Mouse (Mus musculus) lung, embryonic 14.5 days (tissue): ENCODE results near the gene Atcay. TPM values are rescaled to one million over a fixed set of nuclear protein-coding genes. Genes with fewer than 3 reads are reported as not detected.

Experiments
- ATAC-seq: fragments of 200-750 bp; cut with Nextera tagmentation; 2 replicates; pipeline ENCODE4 v1.8.0; 2017; ENCODE audit warnings: mild to moderate bottlenecking, moderate TSS enrichment, moderate library complexity; ENCODE audit not compliant: insufficient read depth
- DNase-seq: peaks from one replicate; pipeline ENCODE4 v3.0.0-alpha.2; 2015
- H3K27ac ChIP-seq: fragments of 300-500 bp; sonication (generic); 2 replicates; pipeline ENCODE4 v1.5.1; 2014; ENCODE audit warnings: low read depth, mild to moderate bottlenecking, moderate library complexity
- H3K27me3 ChIP-seq: fragments of 300-500 bp; sonication (generic); 2 replicates; pipeline ENCODE4 v1.6.1; 2014; ENCODE audit warnings: low read length, control low read depth; ENCODE audit not compliant: insufficient read depth
- H3K36me3 ChIP-seq: fragments of 300-500 bp; sonication (generic); 2 replicates; pipeline ENCODE4 v1.6.1; 2014; ENCODE audit warnings: control low read depth; ENCODE audit not compliant: insufficient read depth
- H3K4me1 ChIP-seq: fragments of 300-500 bp; sonication (generic); 2 replicates; pipeline ENCODE4 v1.6.1; 2014; ENCODE audit warnings: antibody characterized with exemption, control low read depth; ENCODE audit not compliant: insufficient read depth
- H3K4me2 ChIP-seq: fragments of 300-500 bp; sonication (generic); 2 replicates; pipeline ENCODE4 v1.6.1; 2014; ENCODE audit warnings: mild to moderate bottlenecking
- H3K4me3 ChIP-seq: fragments of 300-500 bp; sonication (generic); 2 replicates; pipeline ENCODE4 v1.5.1; 2014; ENCODE audit warnings: low read depth, low read length
- H3K9ac ChIP-seq: fragments of 300-500 bp; sonication (generic); 2 replicates; pipeline ENCODE4 v1.6.1; 2014
- H3K9me3 ChIP-seq: fragments of 300-500 bp; sonication (generic); 2 replicates; pipeline ENCODE4 v1.6.1; 2016; ENCODE audit warnings: low read depth, low read length, control low read depth
- CTCF ChIP-seq: IDR thresholded peaks from 2 replicates; pipeline ENCODE4 v1.5.1; 2016; ENCODE audit warnings: antibody characterized with exemption, low read depth
- WGBS: fragments of 180-500 bp; shearing (Covaris S2); extraction: QIAGEN DNeasy Blood & Tissue Kit; methylation state at CpG from one replicate; pipeline ENCODE4 v1.1.7; 2014; 5-methylcytosine and 5-hydroxymethylcytosine counted together
- polyA plus RNA-seq: library from polyadenylated mRNA; unstranded; fragments of >200 nt; fragmentation: Nextera tagmentation; extraction: Ambion mirVana; gene quantifications from 2 replicates; pipeline ENCODE4 v1.2.1, GENCODE M21; 2014

Atcay gene
- polyA plus RNA-seq, 1 experiment from 2014 or later = not detected

DNA sequence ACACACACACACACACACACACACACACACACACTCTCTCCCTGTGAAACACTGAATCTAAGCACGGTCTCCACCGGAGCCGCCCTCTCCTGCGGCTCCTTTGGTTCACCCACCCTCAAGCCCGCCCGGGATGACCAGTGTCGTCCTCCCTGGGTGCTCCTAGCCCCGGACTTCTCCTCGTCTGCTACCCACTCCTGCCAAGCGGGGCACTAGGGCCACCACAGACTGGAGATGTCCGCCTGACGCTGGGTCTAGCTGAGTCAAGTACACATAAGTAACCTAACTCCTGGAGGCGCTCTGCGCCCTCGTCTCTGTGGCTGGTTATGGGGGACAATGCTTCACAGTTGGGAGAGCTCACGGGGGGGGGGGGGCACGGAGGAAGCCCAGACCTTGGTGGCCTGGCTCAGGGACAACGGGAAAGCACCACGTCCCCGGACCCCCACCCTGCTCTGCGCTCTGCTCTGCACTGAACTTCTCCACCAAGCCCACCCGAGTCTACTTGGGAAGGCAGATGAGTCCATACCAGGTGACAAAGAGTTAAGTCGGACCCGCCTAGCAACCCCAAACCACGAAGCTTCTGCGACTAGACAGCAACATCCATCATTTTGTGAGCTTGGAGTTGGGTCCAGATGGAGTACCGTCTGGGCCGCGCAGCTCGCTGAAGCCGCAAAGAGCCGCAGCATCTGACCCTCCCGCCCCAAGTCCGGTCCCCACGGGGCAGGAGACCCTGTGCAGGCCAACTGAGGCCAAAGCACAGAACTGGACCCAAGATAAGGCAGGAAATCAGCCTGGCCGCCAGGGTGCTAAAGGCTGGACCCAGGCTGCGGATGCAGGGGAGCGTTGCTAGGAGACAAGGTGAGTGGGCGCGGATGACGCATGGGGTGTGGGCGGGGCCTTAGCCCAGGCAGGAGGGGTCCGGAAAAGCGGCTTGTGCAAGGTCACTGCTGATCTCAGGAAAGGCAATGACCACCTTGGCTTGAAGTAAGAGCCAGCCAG, 22.1 kb upstream of the Atcay start, which contains the start of gene Matk:
Gene Matk, plus strand, starts transcription at position 512 of the 996 bp plus-strand sequence.
- H3K27ac ChIP-seq = no peak within 1 kb of the TSS
- H3K4me1 ChIP-seq = no peaks in the 10 kb centered on the region
- TF ChIP-seq CTCF = peak; percentile 22; the same call in 1 of the 2 replicates
- H3K36me3 ChIP-seq = no peaks in the 10 kb centered on the region
- no peaks in the 10 kb centered on the region for H3K9me3 ChIP-seq
- no peak for ATAC-seq
- H3K9ac ChIP-seq = peak within 1 kb of the TSS; percentile 6; the same call in 1 of the 2 replicates
- H3K27me3 ChIP-seq = peaks cover 56% of the 10 kb centered on the region
- H3K4me2 ChIP-seq = peak within 1 kb of the TSS; percentile 15; the same call in 1 of the 2 replicates
- H3K4me3 ChIP-seq = no peak within 1 kb of the TSS
- WGBS = 7% methylated on average over 44 of the region's 44 CpGs
- DNase-seq = peak; percentile 59

GRCm38 (mm10) chr10:81249442-81249841, 18.8 kb upstream of the Atcay start:
- no peak for TF ChIP-seq CTCF
- H3K27me3 ChIP-seq = peaks cover 35% of the 10 kb centered on the region
- H3K4me3 ChIP-seq = no peak overlapping the region
- ATAC-seq (no peak), DNase-seq (no peak)
- H3K4me2 ChIP-seq = no peak overlapping the region
- H3K9me3 ChIP-seq = no peaks in the 10 kb centered on the region
- no peak overlapping the region for H3K9ac ChIP-seq
- no peaks in the 10 kb centered on the region for H3K36me3 ChIP-seq
- 80% methylated on average over 8 of the region's 8 CpGs for WGBS
- no peak overlapping the region for H3K27ac ChIP-seq
- no peaks in the 10 kb centered on the region for H3K4me1 ChIP-seq

- H3K9me3 ChIP-seq = no peaks in the 10 kb centered on the region
Measured at GRCm38 (mm10) chr10:81247804-81248203, 17.2 kb upstream of the Atcay start.

GRCm38 (mm10) chr10:81245166-81245565, 14.5 kb upstream of the Atcay start:
- H3K4me2 ChIP-seq = no peak overlapping the region
- H3K27ac ChIP-seq = no peak overlapping the region
- TF ChIP-seq CTCF = no peak
- H3K9me3 ChIP-seq = no peaks in the 10 kb centered on the region
- ATAC-seq (no peak), DNase-seq (no peak)
- H3K27me3 ChIP-seq = peaks cover 9% of the 10 kb centered on the region
- no peak overlapping the region for H3K4me3 ChIP-seq
- no peaks in the 10 kb centered on the region for H3K4me1 ChIP-seq
- WGBS = 88% methylated on average over 6 of the region's 6 CpGs
- no peaks in the 10 kb centered on the region for H3K36me3 ChIP-seq
- no peak overlapping the region for H3K9ac ChIP-seq

More at GRCm38 (mm10) chr10:81247804-81248203, 17.2 kb upstream of the Atcay start:
- WGBS = 89% methylated on average over 2 of the region's 2 CpGs
- ATAC-seq = no peak
- Histone ChIP-seq H3K9ac (no peak overlapping the region), H3K4me3 (no peak overlapping the region), H3K4me2 (no peak overlapping the region), H3K27ac (no peak overlapping the region), H3K4me1 (no peaks in the 10 kb centered on the region), H3K27me3 (peaks cover 20% of the 10 kb centered on the region), H3K36me3 (no peaks in the 10 kb centered on the region)
- TF ChIP-seq CTCF = no peak
- DNase-seq = no peak

DNA sequence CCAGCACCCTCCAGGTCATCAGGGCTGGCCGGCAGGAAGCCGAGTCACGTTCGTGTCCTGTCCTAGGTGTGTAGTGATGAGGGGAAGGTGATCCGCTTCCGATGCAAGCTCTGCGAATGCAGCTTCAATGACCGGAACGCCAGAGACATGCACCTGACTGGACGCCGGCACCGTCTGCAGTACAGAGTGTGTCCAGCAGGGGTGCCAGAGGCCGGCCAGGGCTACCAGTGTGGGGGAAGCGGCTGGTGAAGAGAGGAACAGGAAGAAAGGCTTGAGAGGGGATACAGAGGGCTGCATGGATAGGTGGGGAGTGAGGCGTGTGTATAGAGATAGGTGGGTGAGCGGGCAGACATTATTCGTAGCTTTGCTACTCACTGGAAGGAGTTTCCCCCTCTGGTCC, 14.0 kb upstream of the Atcay start:
- no peak overlapping the region for H3K4me3 ChIP-seq
- H3K9me3 ChIP-seq = no peaks in the 10 kb centered on the region
- no peak overlapping the region for H3K27ac ChIP-seq
- TF ChIP-seq CTCF = peak; percentile 97
- WGBS = 9% methylated on average over 17 of the region's 17 CpGs
- DNase-seq = peak; percentile 79
- H3K27me3 ChIP-seq = peaks cover 15% of the 10 kb centered on the region
- H3K4me1 ChIP-seq = no peaks in the 10 kb centered on the region
- no peaks in the 10 kb centered on the region for H3K36me3 ChIP-seq
- no peak overlapping the region for H3K9ac ChIP-seq
- ATAC-seq = peak; percentile 69
- H3K4me2 ChIP-seq = no peak overlapping the region

GRCm38 (mm10) chr10:81244146-81244545, 13.5 kb upstream of the Atcay start:
- 77% methylated on average over 4 of the region's 4 CpGs for WGBS
- Histone ChIP-seq H3K27ac (no peak overlapping the region), H3K27me3 (peaks cover 19% of the 10 kb centered on the region), H3K4me2 (no peak overlapping the region), H3K9me3 (no peaks in the 10 kb centered on the region), H3K4me3 (no peak overlapping the region), H3K9ac (no peak overlapping the region), H3K4me1 (no peaks in the 10 kb centered on the region), H3K36me3 (no peaks in the 10 kb centered on the region)
- no peak for DNase-seq
- no peak for TF ChIP-seq CTCF
- 0 out of 2 replicates have a peak, but pooled peaks have one; percentile 35 for ATAC-seq

DNA sequence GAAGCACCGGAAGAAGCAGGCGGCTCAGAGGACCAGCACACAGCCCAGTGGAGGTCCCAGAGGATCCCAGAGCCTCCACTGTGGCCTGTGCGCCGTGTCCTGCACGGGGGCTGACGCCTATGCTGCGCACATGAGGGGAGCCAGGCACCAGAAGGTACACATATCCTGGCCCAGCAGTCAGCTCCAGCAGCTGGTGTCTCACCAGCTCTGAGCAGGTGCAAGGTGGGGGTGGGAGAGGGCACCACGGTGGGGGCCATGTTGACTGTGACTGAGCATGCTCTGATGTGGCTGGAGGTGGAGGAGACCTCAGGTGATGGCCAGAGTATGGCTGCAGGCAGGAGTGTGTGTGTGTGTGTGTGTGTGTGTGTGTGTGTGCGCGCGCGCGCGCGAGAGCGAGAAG, 11.4 kb upstream of the Atcay start:
- Histone ChIP-seq H3K4me1 (no peaks in the 10 kb centered on the region), H3K36me3 (no peaks in the 10 kb centered on the region), H3K9me3 (no peaks in the 10 kb centered on the region), H3K9ac (no peak overlapping the region), H3K4me2 (no peak overlapping the region), H3K4me3 (no peak overlapping the region), H3K27me3 (peaks cover 24% of the 10 kb centered on the region), H3K27ac (no peak overlapping the region)
- 87% methylated on average over 16 of the region's 16 CpGs for WGBS
- TF ChIP-seq CTCF = no peak
- ATAC-seq (no peak), DNase-seq (no peak)
